20 mouse cellular contexts compared by ENCODE assay signal in genomic region chrX:17527008-17527407, GRCm38 (mm10). TPM values are rescaled to one million over a fixed set of nuclear protein-coding genes. Genes with fewer than 3 reads are reported as not detected.
DNase-seq lines count a peak whose midpoint lies in the region; ATAC-seq and TF ChIP-seq lines count a peak whose summit lies in the region.
"Had no signal": no experiment of that assay in that cellular context is flagged by ENCODE, and none has a peak within 500 bp of the region (broad histone marks: within the 10 kb centered on the region; RNA-seq: fewer than 3 reads in every experiment).

No protein-coding gene starts in this region.

- no peaks in the 10 kb centered on the region for H3K36me3 ChIP-seq in kidney, embryonic 15.5 days
- H3K36me3 ChIP-seq in lung, postnatal 0 days (ENCODE audit: insufficient read depth, low read length), result no peaks in the 10 kb centered on the region
- H3K36me3 ChIP-seq in hindbrain, embryonic 10.5 days, result no peaks in the 10 kb centered on the region
- H3K36me3 ChIP-seq: embryonic facial prominence, embryonic 15.5 days; G1E; heart, embryonic 13.5 days; limb, embryonic 10.5 days; midbrain, embryonic 13.5 days; neural tube, embryonic 12.5 days had no signal

- no peak overlapping the region for H3K27ac ChIP-seq in kidney, embryonic 15.5 days
- no peak overlapping the region for H3K27ac ChIP-seq in lung, postnatal 0 days (ENCODE audit: low read length)
- H3K27ac ChIP-seq in hindbrain, embryonic 10.5 days, result no peak overlapping the region
- H3K27ac ChIP-seq: embryonic facial prominence, embryonic 15.5 days; heart, embryonic 13.5 days; limb, embryonic 10.5 days; midbrain, embryonic 13.5 days; neural tube, embryonic 12.5 days had no signal

- TF ChIP-seq POLR2A in lung, adult 2 months (IDR thresholded peaks at IDR 0.05; ENCODE audit: borderline replicate concordance, extremely low read depth, low read depth, low read length), result no peak

- H3K4me1 ChIP-seq in kidney, embryonic 15.5 days, result no peaks in the 10 kb centered on the region
- H3K4me1 ChIP-seq in lung, postnatal 0 days (ENCODE audit: insufficient read depth, low read depth, low read length), result no peaks in the 10 kb centered on the region
- no peaks in the 10 kb centered on the region; the same call in 1 of the 2 replicates for H3K4me1 ChIP-seq in lung, adult 2 months (ENCODE audit: control insufficient read depth, insufficient read depth, low read length)
- no peaks in the 10 kb centered on the region for H3K4me1 ChIP-seq in hindbrain, embryonic 10.5 days (replicated peaks)
- H3K4me1 ChIP-seq: embryonic facial prominence, embryonic 15.5 days; heart, embryonic 13.5 days; limb, embryonic 10.5 days; midbrain, embryonic 13.5 days; neural tube, embryonic 12.5 days had no signal

- WGBS in kidney, embryonic 15.5 days, result 77% methylated on average over 2 of the region's 2 CpGs
- 35% methylated on average over 2 of the region's 2 CpGs for WGBS in lung, postnatal 0 days
- 45% methylated on average over 2 of the region's 2 CpGs for WGBS in lung, adult 2 months
- WGBS in hindbrain, embryonic 10.5 days, result 91% methylated on average over 2 of the region's 2 CpGs

- H3K4me2 ChIP-seq in kidney, embryonic 15.5 days, result no peak overlapping the region
- H3K4me2 ChIP-seq in lung, postnatal 0 days (replicated peaks; ENCODE audit: low read depth, low read length), result no peak overlapping the region
- H3K4me2 ChIP-seq: embryonic facial prominence, embryonic 15.5 days; heart, embryonic 13.5 days; midbrain, embryonic 13.5 days; neural tube, embryonic 12.5 days had no signal

- no peak for TF ChIP-seq CTCF in lung, postnatal 0 days (IDR thresholded peaks at IDR 0.05)
- no peak for TF ChIP-seq CTCF in lung, adult 2 months (IDR thresholded peaks at IDR 0.05; ENCODE audit: insufficient read depth, low read length)

- H3K27me3 ChIP-seq in kidney, embryonic 15.5 days, result no peaks in the 10 kb centered on the region
- no peaks in the 10 kb centered on the region for H3K27me3 ChIP-seq in lung, postnatal 0 days (replicated peaks; ENCODE audit: insufficient read depth, low read length)
- H3K27me3 ChIP-seq in hindbrain, embryonic 10.5 days (ENCODE audit: insufficient read depth, poor library complexity, severe bottlenecking), result no peaks in the 10 kb centered on the region
- H3K27me3 ChIP-seq: embryonic facial prominence, embryonic 15.5 days; heart, embryonic 13.5 days; midbrain, embryonic 13.5 days; neural tube, embryonic 12.5 days had no signal

- intact Hi-C loops in heart, postnatal 14 days (cut with DNase I), result no loop called here

- ATAC-seq in kidney, embryonic 15.5 days (replicated peaks; ENCODE audit: low FRiP score), result no peak
- peak; percentile 88 for ATAC-seq in lung, postnatal 0 days
- ATAC-seq: forebrain, embryonic 16.5 days; liver, postnatal 0 days; midbrain, embryonic 13.5 days had no signal

- peak; percentile 98 for TF ChIP-seq EP300 in lung, postnatal 0 days (IDR thresholded peaks at IDR 0.05)

- no peak overlapping the region for H3K9ac ChIP-seq in kidney, embryonic 15.5 days
- no peak overlapping the region for H3K9ac ChIP-seq in lung, postnatal 0 days (replicated peaks; ENCODE audit: low read depth)
- H3K9ac ChIP-seq: embryonic facial prominence, embryonic 15.5 days; heart, embryonic 13.5 days; liver, postnatal 0 days; midbrain, embryonic 13.5 days; neural tube, embryonic 12.5 days had no signal

- peak; percentile 96 for DNase-seq in heart, adult 11 months
- DNase-seq in heart, postnatal 14 days, result no peak
- DNase-seq in kidney, adult 8-10 months, result peak; percentile 9 to 37
- DNase-seq in lung, postnatal 0 days (ENCODE audit: low spot score), result peak; percentile 71
- no peak for DNase-seq in lung, adult 2 months
- DNase-seq in skeletal muscle tissue, adult 2 months (ENCODE audit: low read depth, low spot score), result peak; percentile 31
- DNase-seq in hindbrain, embryonic 10.5 days (ENCODE audit: low spot score), result no peak
- DNase-seq: adrenal gland, postnatal 36 days; cerebellum, adult 18-20 months; cerebellum, postnatal 25 days; liver, postnatal 0 days; thymus, postnatal 14 days had no signal

- no peak overlapping the region for H3K4me3 ChIP-seq in kidney, embryonic 15.5 days (replicated peaks)
- H3K4me3 ChIP-seq in lung, postnatal 0 days (ENCODE audit: low read depth, low read length), result no peak overlapping the region
- no peak overlapping the region for H3K4me3 ChIP-seq in lung, adult 2 months (replicated peaks; ENCODE audit: extremely low read depth, low read depth, low read length)
- no peak overlapping the region for H3K4me3 ChIP-seq in hindbrain, embryonic 10.5 days
- H3K4me3 ChIP-seq: embryonic facial prominence, embryonic 15.5 days; heart, embryonic 13.5 days; limb, embryonic 10.5 days; midbrain, embryonic 13.5 days; neural tube, embryonic 12.5 days had no signal

- H3K9me3 ChIP-seq in kidney, embryonic 15.5 days (replicated peaks), result no peaks in the 10 kb centered on the region
- no peaks in the 10 kb centered on the region for H3K9me3 ChIP-seq in lung, postnatal 0 days (ENCODE audit: low read length)
- no peaks in the 10 kb centered on the region for H3K9me3 ChIP-seq in hindbrain, embryonic 10.5 days
- H3K9me3 ChIP-seq: embryonic facial prominence, embryonic 15.5 days; G1E; heart, embryonic 13.5 days; limb, embryonic 10.5 days; midbrain, embryonic 13.5 days; neural tube, embryonic 12.5 days had no signal

RNA-seq across cellular contexts. Expression of gene Fundc1, which starts 45.1 kb away (rescaled TPM):
- total RNA-seq in heart, postnatal 14 days (2021), result 10 to 100 TPM; 24.1 to 24.9 TPM
- 57.7 and 63.0 TPM in 2 replicates for polyA plus RNA-seq in kidney, embryonic 15.5 days (2015; fragmentation: Nextera tagmentation; extraction: Ambion mirVana)
- polyA plus RNA-seq in lung, postnatal 0 days (2015; fragmentation: Nextera tagmentation; extraction: Ambion mirVana), result 50.5 and 56.0 TPM in 2 replicates
- polyA plus RNA-seq in lung, adult 2 months (2012; rRNA removed), result 12.5 and 15.1 TPM in 2 replicates
- 39.2 and 44.7 TPM in 2 replicates for polyA plus RNA-seq in hindbrain, embryonic 10.5 days (2016; fragmentation: Nextera tagmentation; extraction: Ambion mirVana)

Comparison
In these comparisons a context has a peak if more than half of its experiments do, and no peak if none do; other contexts are left out.
1. DNase-seq: peak in heart, adult 11 months (single experiment), kidney, adult 8-10 months (2 of 2), lung, postnatal 0 days (single experiment) and skeletal muscle tissue, adult 2 months (single experiment); none in heart, postnatal 14 days (0 of 2), lung, adult 2 months (single experiment) and hindbrain, embryonic 10.5 days (single experiment).